ENCODE assay signal across 9 mouse cellular contexts in the genomic region with DNA sequence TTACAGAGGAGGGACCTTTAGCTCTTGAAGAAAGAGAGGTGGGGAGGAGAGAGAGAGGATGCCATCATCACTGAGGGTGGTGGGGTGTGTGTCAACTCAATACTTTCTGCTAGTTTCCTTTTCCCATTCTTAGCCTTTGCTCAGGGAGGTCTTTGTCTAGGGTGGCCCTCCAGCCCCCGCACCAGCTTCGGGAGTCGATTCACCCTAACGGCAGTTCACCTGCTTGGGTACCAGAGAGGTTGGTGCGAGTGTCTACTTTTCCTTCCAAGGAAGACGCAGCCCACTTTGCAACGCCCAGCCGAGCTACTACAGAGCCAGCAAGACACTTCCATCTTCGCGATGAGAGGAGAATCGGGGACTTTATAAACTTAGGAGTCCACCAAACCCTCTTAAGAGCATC. TPM values are rescaled to one million over a fixed set of nuclear protein-coding genes. Genes with fewer than 3 reads are reported as not detected.
DNase-seq lines count a peak whose midpoint lies in the region; ATAC-seq and TF ChIP-seq lines count a peak whose summit lies in the region.
"Had no signal": no experiment of that assay in that cellular context is flagged by ENCODE, and none has a peak within 500 bp of the region (broad histone marks: within the 10 kb centered on the region; RNA-seq: fewer than 3 reads in every experiment).

No protein-coding gene starts in this region.

- no peaks in the 10 kb centered on the region for H3K36me3 ChIP-seq in embryonic facial prominence, embryonic 13.5 days
- no peaks in the 10 kb centered on the region for H3K36me3 ChIP-seq in intestine, embryonic 15.5 days
- no peaks in the 10 kb centered on the region for H3K36me3 ChIP-seq in neural tube, embryonic 14.5 days (ENCODE audit: control insufficient read depth, insufficient read depth, low read length)

- H3K4me3 ChIP-seq in layer of hippocampus, adult 2 months = peak overlapping the region; percentile 64
- H3K4me3 ChIP-seq in embryonic facial prominence, embryonic 13.5 days = peak overlapping the region; percentile 75
- peak overlapping the region; percentile 73 for H3K4me3 ChIP-seq in intestine, embryonic 15.5 days (replicated peaks)
- peak overlapping the region; percentile 57 for H3K4me3 ChIP-seq in neural tube, embryonic 14.5 days (ENCODE audit: low read depth, low read length)

- H3K27me3 ChIP-seq in embryonic facial prominence, embryonic 13.5 days = peaks cover 61% of the 10 kb centered on the region
- peaks cover 18% of the 10 kb centered on the region for H3K27me3 ChIP-seq in intestine, embryonic 15.5 days (replicated peaks)
- peaks cover 37% of the 10 kb centered on the region for H3K27me3 ChIP-seq in neural tube, embryonic 14.5 days (ENCODE audit: control insufficient read depth, insufficient read depth, low read length)

- under 1% methylated on average over 11 of the region's 11 CpGs for WGBS in embryonic facial prominence, embryonic 13.5 days
- 1% methylated on average over 11 of the region's 11 CpGs for WGBS in intestine, embryonic 15.5 days
- WGBS in neural tube, embryonic 14.5 days = under 1% methylated on average over 11 of the region's 11 CpGs

- peak overlapping the region; percentile 76; the same call in 1 of the 2 replicates for H3K27ac ChIP-seq in layer of hippocampus, adult 2 months
- H3K27ac ChIP-seq in embryonic facial prominence, embryonic 13.5 days = no peak overlapping the region
- no peak overlapping the region for H3K27ac ChIP-seq in intestine, embryonic 15.5 days
- H3K27ac ChIP-seq in neural tube, embryonic 14.5 days (ENCODE audit: low read depth, low read length) = no peak overlapping the region

- no peak for ATAC-seq in embryonic facial prominence, embryonic 13.5 days (ENCODE audit: insufficient number of reproducible peaks, insufficient read depth, low FRiP score, low TSS enrichment, low read depth)
- ATAC-seq in intestine, embryonic 15.5 days = no peak
- ATAC-seq in neural tube, embryonic 14.5 days (ENCODE audit: low read depth) = no peak

- H3K4me1 ChIP-seq in embryonic facial prominence, embryonic 13.5 days = peaks cover 62% of the 10 kb centered on the region
- peaks cover 44% of the 10 kb centered on the region for H3K4me1 ChIP-seq in intestine, embryonic 15.5 days (replicated peaks)
- H3K4me1 ChIP-seq in neural tube, embryonic 14.5 days (ENCODE audit: control insufficient read depth, insufficient read depth, low read length) = peaks cover 20% of the 10 kb centered on the region; the same call in 1 of the 2 replicates

- DNase-seq in layer of hippocampus, adult 2 months (ENCODE audit: low spot score in 2 of 2) = no peak
- no peak for DNase-seq in layer of hippocampus, adult 18-20 months (ENCODE audit: low spot score in 2 of 2)
- DNase-seq in gastrocnemius, postnatal 4 days (ENCODE audit: low spot score in 2 of 2) = no peak
- no peak for DNase-seq in right cerebral cortex, adult 18-20 months
- DNase-seq in frontal cortex, postnatal 25 days (ENCODE audit: low spot score in 2 of 2) = no peak
- DNase-seq: kidney, adult 11 months had no signal

- H3K4me2 ChIP-seq in embryonic facial prominence, embryonic 13.5 days = peak overlapping the region; percentile 94
- peak overlapping the region; percentile 99 for H3K4me2 ChIP-seq in intestine, embryonic 15.5 days (replicated peaks)
- H3K4me2 ChIP-seq in neural tube, embryonic 14.5 days (ENCODE audit: low read depth, low read length) = peak overlapping the region; percentile 89

- no peaks in the 10 kb centered on the region for H3K9me3 ChIP-seq in embryonic facial prominence, embryonic 13.5 days
- no peaks in the 10 kb centered on the region for H3K9me3 ChIP-seq in intestine, embryonic 15.5 days
- no peaks in the 10 kb centered on the region for H3K9me3 ChIP-seq in neural tube, embryonic 14.5 days (ENCODE audit: control insufficient read depth, low read length)

- peak overlapping the region; percentile 87 for H3K9ac ChIP-seq in embryonic facial prominence, embryonic 13.5 days
- H3K9ac ChIP-seq in intestine, embryonic 15.5 days = peak overlapping the region; percentile 85
- no peak overlapping the region for H3K9ac ChIP-seq in neural tube, embryonic 14.5 days (replicated peaks; ENCODE audit: low read depth, low read length)

- TF ChIP-seq CTCF in layer of hippocampus, adult 2 months (conservative IDR thresholded peaks at IDR 0.05) = no peak

RNA-seq across cellular contexts. Expression of a gene that starts 1.4 kb away (rescaled TPM):
- total RNA-seq in layer of hippocampus, adult 2 months (2021) = 10 to 100 TPM; 10.7 to 11.2 TPM
- 10 to 100 TPM; 15.0 to 15.6 TPM for total RNA-seq in layer of hippocampus, adult 18-20 months (2021)
- polyA plus RNA-seq in embryonic facial prominence, embryonic 13.5 days (2015; fragmentation: Nextera tagmentation; extraction: Ambion mirVana) = 6.0 and 6.1 TPM in 2 replicates
- 4.6 and 5.1 TPM in 2 replicates for polyA plus RNA-seq in intestine, embryonic 15.5 days (2015; fragmentation: Nextera tagmentation; extraction: Ambion mirVana)
- polyA plus RNA-seq in neural tube, embryonic 14.5 days (2014; fragmentation: Nextera tagmentation; extraction: Ambion mirVana) = 1.7 and 1.8 TPM in 2 replicates
- 10 to 100 TPM; 15.2 to 16.1 TPM for total RNA-seq in gastrocnemius, postnatal 4 days (2021)
